Mouse (Mus musculus) myocyte (in vitro differentiated cells): Measurements from ENCODE around the gene Pygm.

ENCODE experiments used
- CEBPB ChIP-seq: IDR thresholded peaks from 2 replicates; pipeline ENCODE4 v1.6.1; 2011; ENCODE audit warnings: mild to moderate bottlenecking, moderate library complexity; ENCODE audit not compliant: poor library complexity, insufficient read depth, severe bottlenecking
- E2F4 ChIP-seq: IDR thresholded peaks from one replicate; pipeline ENCODE4 v1.6.1; 2011; ENCODE audit warnings: mild to moderate bottlenecking, control low read depth, moderate library complexity; ENCODE audit not compliant: insufficient read depth
- MAX ChIP-seq: IDR thresholded peaks from one replicate; pipeline ENCODE4 v1.6.1; 2011; ENCODE audit warnings: low read depth, mild to moderate bottlenecking, control low read depth
- POLR2A ChIP-seq: IDR thresholded peaks from one replicate; pipeline ENCODE4 v1.6.1; 2011; ENCODE audit warnings: low read depth, mild to moderate bottlenecking, control low read depth, moderate library complexity; ENCODE audit not compliant: insufficient read length
- TCF12 ChIP-seq: IDR thresholded peaks from one replicate; pipeline ENCODE4 v1.6.1; 2011; ENCODE audit warnings: mild to moderate bottlenecking, control low read depth; ENCODE audit not compliant: poor library complexity, insufficient read depth, severe bottlenecking
- TCF3 ChIP-seq: IDR thresholded peaks from one replicate; pipeline ENCODE4 v1.6.1; 2011; ENCODE audit warnings: low read depth, control low read depth; ENCODE audit not compliant: insufficient read length
- USF1 ChIP-seq: IDR thresholded peaks from one replicate; pipeline ENCODE4 v1.6.1; 2011; ENCODE audit warnings: low read depth, mild to moderate bottlenecking, control low read depth, moderate library complexity

GRCm38 (mm10) chr19:6382323-6382924 lies 1.8 kb upstream of the Pygm start:
- no peak for TF ChIP-seq TCF3
- TF ChIP-seq POLR2A = no peak
- TF ChIP-seq TCF12 = no peak
- TF ChIP-seq CEBPB = no peak
- TF ChIP-seq E2F4 = no peak
- no peak for TF ChIP-seq MAX
- TF ChIP-seq USF1 = no peak
